Mouse (Mus musculus) midbrain, embryonic 14.5 days (tissue): ENCODE results near the gene Akap13. TPM values are rescaled to one million over a fixed set of nuclear protein-coding genes. Genes with fewer than 3 reads are reported as not detected.

Experiments
- ATAC-seq: fragments of 200-750 bp; cut with Nextera tagmentation; 2 replicates; pipeline ENCODE4 v1.8.0; 2017; ENCODE audit warnings: moderate number of reproducible peaks, moderate library complexity; ENCODE audit not compliant: low FRiP score, low TSS enrichment
- DNase-seq: peaks from one replicate; pipeline ENCODE4 v3.0.0-alpha.2; 2015
- H3K27ac ChIP-seq: fragments of 300-500 bp; sonication (generic); replicated peaks from 2 replicates; pipeline ENCODE4 v1.5.1; 2014; ENCODE audit warnings: mild to moderate bottlenecking, low read depth, low read length, moderate library complexity
- H3K27me3 ChIP-seq: fragments of 300-500 bp; sonication (generic); 2 replicates; pipeline ENCODE4 v1.6.1; 2014; ENCODE audit warnings: low read length, control low read depth, mixed read lengths; ENCODE audit not compliant: control insufficient read depth, insufficient read depth
- H3K36me3 ChIP-seq: fragments of 300-500 bp; sonication (generic); 2 replicates; pipeline ENCODE4 v1.6.1; 2014; ENCODE audit warnings: low read length, control low read depth; ENCODE audit not compliant: control insufficient read depth, insufficient read depth
- H3K4me1 ChIP-seq: fragments of 300-500 bp; sonication (generic); 2 replicates; pipeline ENCODE4 v1.6.1; 2014; ENCODE audit warnings: mild to moderate bottlenecking, antibody characterized with exemption, low read length, control low read depth; ENCODE audit not compliant: control insufficient read depth, insufficient read depth
- H3K4me2 ChIP-seq: fragments of 300-500 bp; sonication (generic); 2 replicates; pipeline ENCODE4 v1.6.1; 2014; ENCODE audit warnings: mild to moderate bottlenecking, low read length, moderate library complexity
- H3K4me3 ChIP-seq: fragments of 300-500 bp; sonication (generic); replicated peaks from 2 replicates; pipeline ENCODE4 v1.5.1; 2014; ENCODE audit warnings: low read depth, low read length
- H3K9ac ChIP-seq: fragments of 300-500 bp; sonication (generic); replicated peaks from 2 replicates; pipeline ENCODE4 v1.6.1; 2014; ENCODE audit warnings: mild to moderate bottlenecking, low read length, moderate library complexity
- H3K9me3 ChIP-seq: fragments of 300-500 bp; sonication (generic); 2 replicates; pipeline ENCODE4 v1.6.1; 2016; ENCODE audit warnings: low read length, control low read depth, mixed read lengths; ENCODE audit not compliant: control insufficient read depth
- WGBS: fragments of 180-500 bp; shearing (Covaris S2); extraction: QIAGEN DNeasy Blood & Tissue Kit; methylation state at CpG from one replicate; pipeline ENCODE4 v1.1.7; 2014; 5-methylcytosine and 5-hydroxymethylcytosine counted together
- polyA plus RNA-seq: library from polyadenylated mRNA; unstranded; fragments of >200 nt; fragmentation: Nextera tagmentation; extraction: Ambion mirVana; gene quantifications from 2 replicates; pipeline ENCODE4 v1.2.1, GENCODE M21; 2014

Gene Akap13
- polyA plus RNA-seq, 1 experiment from 2014 or later = 18.9 TPM

- peak; percentile 28 for DNase-seq
- no peak for ATAC-seq
- no peak overlapping the region for H3K4me3 ChIP-seq
- H3K9me3 ChIP-seq = no peaks in the 10 kb centered on the region
- no peak overlapping the region for H3K27ac ChIP-seq
- no peaks in the 10 kb centered on the region for H3K36me3 ChIP-seq
- peak overlapping the region; percentile 67 for H3K4me2 ChIP-seq
- peaks cover 18% of the 10 kb centered on the region for H3K4me1 ChIP-seq
- H3K27me3 ChIP-seq = no peaks in the 10 kb centered on the region
- 47% methylated on average over 9 of the region's 9 CpGs for WGBS
- no peak overlapping the region for H3K9ac ChIP-seq
Measured at GRCm38 (mm10) chr7:75641415-75642177, 186.3 kb downstream of the Akap13 start.

- peak; percentile 67; the same call in 1 of the 2 replicates for ATAC-seq
- Histone ChIP-seq H3K4me3 (peak overlapping the region; percentile 34), H3K4me1 (peaks cover 18% of the 10 kb centered on the region), H3K9me3 (no peaks in the 10 kb centered on the region), H3K9ac (peak overlapping the region; percentile 43; the same call in 1 of the 2 replicates), H3K27me3 (no peaks in the 10 kb centered on the region), H3K27ac (peak overlapping the region; percentile 64; the same call in 1 of the 2 replicates), H3K4me2 (peak overlapping the region; percentile 67), H3K36me3 (no peaks in the 10 kb centered on the region)
- peak; percentile 74 for DNase-seq
- 2% methylated on average over 9 of the region's 9 CpGs for WGBS
Measured at GRCm38 (mm10) chr7:75642178-75642777, 186.9 kb downstream of the Akap13 start.

GRCm38 (mm10) chr7:75642846-75643563 lies 187.7 kb downstream of the Akap13 start:
- Histone ChIP-seq H3K36me3 (no peaks in the 10 kb centered on the region), H3K4me3 (peak overlapping the region; percentile 34), H3K27ac (no peak overlapping the region), H3K4me1 (peaks cover 18% of the 10 kb centered on the region), H3K4me2 (peak overlapping the region; percentile 67), H3K9me3 (no peaks in the 10 kb centered on the region), H3K27me3 (no peaks in the 10 kb centered on the region), H3K9ac (peak overlapping the region; percentile 43; the same call in 1 of the 2 replicates)
- ATAC-seq = no peak; the same call in 1 of the 2 replicates
- 54% methylated on average over 15 of the region's 16 CpGs for WGBS
- peak; percentile 25 for DNase-seq

- ATAC-seq (no peak), DNase-seq (peak; percentile 19)
- H3K27ac ChIP-seq = no peak overlapping the region
- peaks cover 18% of the 10 kb centered on the region for H3K4me1 ChIP-seq
- H3K4me2 ChIP-seq = peak overlapping the region; percentile 19; the same call in 1 of the 2 replicates
- H3K36me3 ChIP-seq = no peaks in the 10 kb centered on the region
- H3K9me3 ChIP-seq = no peaks in the 10 kb centered on the region
- H3K4me3 ChIP-seq = no peak overlapping the region
- 64% methylated on average over 4 of the region's 4 CpGs for WGBS
- H3K9ac ChIP-seq = 0 out of 2 replicates have a peak overlapping the region, but pooled peaks have one; percentile 7
- no peaks in the 10 kb centered on the region for H3K27me3 ChIP-seq
Measured at GRCm38 (mm10) chr7:75643986-75644385, 188.7 kb downstream of the Akap13 start.

- H3K27me3 ChIP-seq = no peaks in the 10 kb centered on the region
- H3K27ac ChIP-seq = no peak overlapping the region
- WGBS = 89% methylated on average over 2 of the region's 2 CpGs
- H3K36me3 ChIP-seq = no peaks in the 10 kb centered on the region
- H3K9ac ChIP-seq = no peak overlapping the region
- H3K9me3 ChIP-seq = no peaks in the 10 kb centered on the region
- no peak overlapping the region for H3K4me3 ChIP-seq
- no peak for ATAC-seq
- no peak overlapping the region; the same call in 1 of the 2 replicates for H3K4me2 ChIP-seq
- DNase-seq = no peak
- peaks cover 18% of the 10 kb centered on the region for H3K4me1 ChIP-seq
Measured at GRCm38 (mm10) chr7:75644585-75644984, 189.3 kb downstream of the Akap13 start.

GRCm38 (mm10) chr7:75645156-75645933 lies 190.0 kb downstream of the Akap13 start:
- Histone ChIP-seq H3K4me3 (no peak overlapping the region), H3K9ac (no peak overlapping the region), H3K36me3 (no peaks in the 10 kb centered on the region), H3K27ac (no peak overlapping the region), H3K4me1 (peaks cover 18% of the 10 kb centered on the region), H3K27me3 (no peaks in the 10 kb centered on the region), H3K4me2 (no peak overlapping the region), H3K9me3 (no peaks in the 10 kb centered on the region)
- WGBS = 83% methylated on average over 5 of the region's 5 CpGs
- DNase-seq (no peak), ATAC-seq (no peak)

GRCm38 (mm10) chr7:75648051-75648450 lies 192.7 kb downstream of the Akap13 start:
- no peak for DNase-seq
- H3K4me3 ChIP-seq = no peak overlapping the region
- WGBS = 89% methylated on average over 3 of the region's 3 CpGs
- H3K4me2 ChIP-seq = no peak overlapping the region
- no peaks in the 10 kb centered on the region for H3K27me3 ChIP-seq
- H3K4me1 ChIP-seq = no peaks in the 10 kb centered on the region
- H3K36me3 ChIP-seq = no peaks in the 10 kb centered on the region
- no peak for ATAC-seq
- no peaks in the 10 kb centered on the region for H3K9me3 ChIP-seq
- no peak overlapping the region for H3K27ac ChIP-seq
- no peak overlapping the region for H3K9ac ChIP-seq

- Histone ChIP-seq H3K36me3 (no peaks in the 10 kb centered on the region), H3K27ac (no peak overlapping the region), H3K4me3 (no peak overlapping the region), H3K4me1 (no peaks in the 10 kb centered on the region), H3K9ac (no peak overlapping the region), H3K9me3 (no peaks in the 10 kb centered on the region), H3K27me3 (no peaks in the 10 kb centered on the region), H3K4me2 (no peak overlapping the region)
- ATAC-seq = no peak
- 90% methylated on average over 4 of the region's 4 CpGs for WGBS
- no peak for DNase-seq
Measured at GRCm38 (mm10) chr7:75648961-75649360, 193.6 kb downstream of the Akap13 start.
